Mouse (Mus musculus) embryonic fibroblast, embryonic 13.5 days (primary cell): ENCODE data around the gene Mrps34.

Experiments used
- CTCF ChIP-seq: IDR thresholded peaks from 2 replicates; pipeline ENCODE4 v1.5.1; 2011; ENCODE audit warnings: mild to moderate bottlenecking, control low read depth, low read length, moderate library complexity, borderline replicate concordance; ENCODE audit not compliant: insufficient read depth
- POLR2A ChIP-seq: IDR thresholded peaks from 2 replicates; pipeline ENCODE4 v1.6.1; 2011; ENCODE audit warnings: low read depth, mild to moderate bottlenecking, control low read depth, low read length, moderate library complexity

GRCm38 (mm10) chr17:24878117-24878397 is 16.9 kb upstream of the Mrps34 start:
- no peak for TF ChIP-seq CTCF
- no peak for TF ChIP-seq POLR2A
